ENCODE assay signal across 1 mouse cellular context in genomic region chr7:3453486-3454183, GRCm38 (mm10).
TF ChIP-seq lines count a peak whose summit lies in the region.

No protein-coding gene starts in this region.

TF ChIP-seq in CH12.LX, 34 proteins besides CTCF, POLR2A, EP300 and RAD21 (continued from another document):
- TF ChIP-seq NRF1 (IDR thresholded peaks at IDR 0.05; ENCODE audit: low read depth, low read length) (no peak), UBTF (IDR thresholded peaks at IDR 0.05; ENCODE audit: low read depth, low read length) (no peak), JUND (conservative IDR thresholded peaks at IDR 0.05; ENCODE audit: low read depth, low read length) (no peak), ZNF384 (IDR thresholded peaks at IDR 0.05; ENCODE audit: low read depth, low read length) (peak; percentile 93), CHD2 (IDR thresholded peaks at IDR 0.05; ENCODE audit: low read length) (peak; percentile 56), MEF2A (IDR thresholded peaks at IDR 0.05; ENCODE audit: borderline replicate concordance, low read depth, low read length) (0 out of 2 replicates have a peak, but pooled peaks have one; percentile 17), SMC3 (IDR thresholded peaks at IDR 0.05; ENCODE audit: low read depth, low read length) (peak; percentile 16; the same call in 1 of the 2 replicates), BHLHE40 (IDR thresholded peaks at IDR 0.05; ENCODE audit: low read depth, low read length) (no peak), ZKSCAN1 (IDR thresholded peaks at IDR 0.05; ENCODE audit: borderline replicate concordance, low read depth, low read length) (no peak), PAX5 (IDR thresholded peaks at IDR 0.05; ENCODE audit: low read length) (no peak), MAX (IDR thresholded peaks at IDR 0.05; ENCODE audit: low read length) (no peak), TCF12 (IDR thresholded peaks at IDR 0.05; ENCODE audit: low read depth, low read length) (no peak), MAZ (IDR thresholded peaks at IDR 0.05; ENCODE audit: low read depth, low read length) (peak; percentile 66; the same call in 1 of the 2 replicates), RCOR1 (conservative IDR thresholded peaks at IDR 0.05; ENCODE audit: low read depth, low read length) (no peak), TBP (conservative IDR thresholded peaks at IDR 0.05; ENCODE audit: low read depth, low read length) (no peak), SIN3A (IDR thresholded peaks at IDR 0.05; ENCODE audit: low read length) (no peak), JUN (IDR thresholded peaks at IDR 0.05; ENCODE audit: insufficient read depth, low read depth, low read length) (no peak), ELF1 (IDR thresholded peaks at IDR 0.05; ENCODE audit: low read depth, low read length) (peak; percentile 56; the same call in 1 of the 2 replicates), ZC3H11A (IDR thresholded peaks at IDR 0.05; ENCODE audit: low read depth, low read length) (no peak), GABPA (IDR thresholded peaks at IDR 0.05; ENCODE audit: insufficient replicate concordance, low read depth, low read length) (no peak), MAFK (IDR thresholded peaks at IDR 0.05; ENCODE audit: insufficient replicate concordance, low read length) (no peak), MXI1 (IDR thresholded peaks at IDR 0.05; ENCODE audit: low read depth, low read length) (0 out of 2 replicates have a peak, but pooled peaks have one; percentile 44), HCFC1 (IDR thresholded peaks at IDR 0.05; ENCODE audit: low read depth, low read length) (peak; percentile 52), ETS1 (conservative IDR thresholded peaks at IDR 0.05; ENCODE audit: low read depth, low read length) (no peak), USF2 (conservative IDR thresholded peaks at IDR 0.05; ENCODE audit: low read depth, low read length) (no peak), USF1 (IDR thresholded peaks at IDR 0.05; ENCODE audit: low read depth, low read length) (no peak), E2F4 (IDR thresholded peaks at IDR 0.05; ENCODE audit: insufficient replicate concordance, low read depth, low read length) (no peak)
